Mouse (Mus musculus) spleen, embryonic (tissue): ENCODE measurements at regions not wholly inside any gene's neighbourhood (a gene's known extent, or its start where the extent isn't known, plus 50 kb on each side); places are given as distances from the start of the nearest gene placed in this dataset.

Experiments
- CTCF ChIA-PET: fragments of 350-600 bp; sonication (Branson Sonifier 250); formaldehyde crosslinking; loops from one replicate; lab custom pipeline; 2022; lab: Charles Lee

DNA sequence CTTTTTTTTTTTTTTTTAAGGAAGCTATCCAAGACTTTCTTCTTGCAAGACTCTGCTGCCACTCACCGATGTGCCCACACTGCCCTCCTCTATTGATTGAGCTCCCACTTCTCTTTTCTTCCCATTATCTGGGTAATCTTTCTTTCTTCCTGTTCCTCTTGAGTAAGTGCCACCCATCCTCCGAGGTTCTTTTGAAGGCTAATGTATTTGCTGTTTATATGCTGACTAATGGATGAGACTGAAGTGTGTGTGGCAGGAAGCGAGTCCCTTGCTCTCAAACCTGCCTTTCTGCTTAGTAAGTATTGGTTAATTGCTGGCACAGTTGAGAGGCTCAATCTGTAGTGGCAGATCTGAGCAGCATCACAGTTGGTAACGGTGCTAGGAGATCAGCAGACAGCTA lies 142.1 kb upstream of the Plxnc1 start:
- CTCF ChIA-PET: no interaction called here

DNA sequence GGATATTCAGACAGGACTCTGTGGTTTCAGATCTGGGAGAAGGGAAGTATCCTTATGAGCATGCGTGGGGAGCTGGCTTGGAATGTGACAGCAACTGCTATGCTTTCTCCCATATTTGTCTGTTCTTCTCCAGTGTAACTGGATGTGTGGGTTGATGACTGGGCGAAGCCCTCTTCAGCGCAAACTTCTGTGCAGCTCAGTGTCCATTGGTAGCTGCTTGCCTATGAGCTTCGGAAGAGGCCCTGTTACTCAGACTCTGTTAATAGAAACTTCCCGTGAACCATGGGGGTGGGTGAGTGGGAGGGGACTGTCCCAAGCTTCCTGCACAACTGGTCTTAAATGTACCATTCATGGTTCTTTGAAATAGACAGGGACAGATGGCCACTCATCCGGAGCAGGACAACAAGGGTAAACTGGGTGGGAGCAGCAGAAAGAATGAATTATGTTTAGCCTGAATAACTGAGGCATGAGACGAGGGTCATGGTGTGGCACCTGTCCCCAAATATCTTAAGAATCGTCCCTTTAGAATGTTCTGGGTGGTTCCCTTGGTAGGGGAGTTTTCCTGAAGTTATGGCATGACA lies 141.1 kb upstream of the Plxnc1 start:
- CTCF ChIA-PET: no interaction called here

DNA sequence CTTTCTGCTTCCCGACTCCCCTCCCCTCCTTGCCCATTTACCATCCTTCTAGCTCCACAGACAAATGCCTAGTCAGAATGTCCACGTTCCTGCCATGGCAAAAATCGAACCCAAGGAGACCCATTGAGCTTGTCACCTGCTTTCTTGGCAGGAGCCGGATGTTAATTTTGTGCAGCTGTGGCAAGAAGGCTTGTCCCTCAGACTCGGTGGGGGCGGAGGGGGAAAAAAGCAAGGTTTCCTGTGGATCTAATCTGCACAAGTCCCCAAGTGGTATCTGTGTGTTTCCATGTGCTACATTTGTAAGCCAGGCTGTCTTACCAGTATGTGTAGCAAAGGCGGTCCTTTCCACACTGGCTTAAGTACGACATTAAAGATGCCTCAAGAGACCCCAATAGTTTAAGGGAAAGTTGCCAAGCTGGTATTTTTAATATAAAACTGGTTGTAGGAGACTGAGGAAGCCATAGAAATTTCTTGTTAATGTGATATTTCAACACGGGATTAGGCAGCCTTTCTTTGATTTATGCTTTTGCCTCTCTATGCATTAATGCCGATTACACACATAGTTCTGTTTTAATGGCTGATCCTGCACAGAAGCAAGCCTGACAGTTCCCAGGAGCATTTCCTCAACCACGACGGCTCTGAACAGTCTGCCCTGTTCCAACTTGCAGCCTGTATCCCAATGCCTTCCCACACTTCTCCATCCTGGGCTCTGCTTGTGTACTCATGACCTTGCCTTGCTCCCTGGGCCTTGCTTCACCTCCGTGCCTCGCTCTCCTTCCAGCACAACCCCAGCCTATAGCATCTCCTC lies 138.9 kb upstream of the Plxnc1 start:
- CTCF ChIA-PET: no interaction called here

DNA sequence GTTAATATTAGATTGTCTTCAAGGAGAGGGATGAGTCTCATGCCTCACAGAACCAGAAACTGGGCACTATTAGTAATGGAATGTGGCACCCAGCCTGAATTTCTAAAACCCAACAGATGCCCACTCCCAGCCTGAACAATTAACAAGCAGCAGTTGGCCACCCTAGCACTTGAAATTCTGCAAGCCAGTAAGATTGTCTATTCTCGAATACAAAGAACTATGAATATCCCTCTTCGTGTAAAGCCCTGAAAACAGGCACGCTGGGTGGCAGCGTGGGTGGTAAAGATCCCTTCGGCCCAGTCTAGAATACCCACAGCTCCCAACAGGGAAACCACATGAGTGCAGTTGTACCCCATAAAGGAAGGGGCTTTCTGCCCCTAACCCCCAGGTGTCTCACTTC lies 138.0 kb upstream of the Plxnc1 start:
- CTCF ChIA-PET: no interaction called here

DNA sequence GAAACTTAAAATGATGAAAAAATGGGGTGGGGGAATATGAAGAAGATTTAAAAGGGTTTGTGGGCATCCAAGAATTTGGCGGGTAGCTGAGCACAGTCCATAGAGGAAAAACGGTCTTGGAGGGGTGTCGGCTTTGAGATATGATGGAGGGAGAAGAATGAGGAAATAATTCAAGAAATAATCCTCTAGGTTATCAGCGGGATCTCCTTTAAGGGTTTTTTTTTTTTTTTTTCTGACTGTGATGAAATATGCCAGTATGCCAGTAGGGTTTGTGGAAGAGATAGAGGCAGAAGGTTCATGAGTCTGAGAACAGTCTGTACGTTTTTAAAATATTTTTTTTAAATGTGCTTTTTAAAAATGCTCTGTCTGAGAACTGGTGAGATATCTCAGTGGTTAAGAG lies 135.3 kb upstream of the Plxnc1 start:
- CTCF ChIA-PET: no interaction called here

DNA sequence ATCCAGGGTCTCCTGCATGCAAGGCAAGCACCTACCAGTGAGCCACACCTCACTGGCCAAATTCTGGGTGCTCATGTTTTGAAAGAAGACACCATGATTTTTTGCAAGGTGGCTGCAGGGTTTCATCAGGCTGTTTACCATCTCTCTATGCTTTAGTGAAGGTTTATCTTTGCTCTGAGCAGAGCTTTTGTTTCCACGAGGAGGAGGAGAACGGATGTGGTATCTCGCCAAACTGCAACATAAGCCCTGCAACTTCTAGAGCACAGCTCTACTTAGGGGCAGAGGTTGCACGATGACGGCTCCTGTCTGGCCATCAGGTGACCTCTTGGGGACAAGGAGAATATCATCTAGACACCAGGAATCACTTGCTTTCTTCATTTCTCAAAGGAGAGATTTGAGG lies 131.8 kb upstream of the Plxnc1 start:
- CTCF ChIA-PET: no interaction called here

DNA sequence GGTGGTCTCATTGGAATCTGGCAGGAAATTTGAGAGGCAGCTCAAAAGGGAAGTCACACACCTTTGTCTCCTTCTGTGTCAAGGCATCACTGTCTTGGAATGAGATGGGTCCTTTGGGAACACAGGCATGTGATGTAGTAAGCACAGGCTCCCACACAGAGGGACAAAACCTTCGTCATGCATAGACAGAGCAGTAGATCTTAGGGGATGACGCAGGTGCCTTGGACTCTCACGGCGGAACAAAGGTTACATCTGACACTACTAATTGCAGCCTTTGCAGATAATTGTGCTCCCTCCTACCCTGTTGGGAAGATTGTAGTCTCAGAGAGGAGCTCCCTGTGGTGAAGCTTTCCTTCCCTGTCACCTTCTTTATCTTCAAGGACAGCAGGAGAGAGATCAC lies 131.3 kb upstream of the Plxnc1 start:
- CTCF ChIA-PET: no interaction called here

DNA sequence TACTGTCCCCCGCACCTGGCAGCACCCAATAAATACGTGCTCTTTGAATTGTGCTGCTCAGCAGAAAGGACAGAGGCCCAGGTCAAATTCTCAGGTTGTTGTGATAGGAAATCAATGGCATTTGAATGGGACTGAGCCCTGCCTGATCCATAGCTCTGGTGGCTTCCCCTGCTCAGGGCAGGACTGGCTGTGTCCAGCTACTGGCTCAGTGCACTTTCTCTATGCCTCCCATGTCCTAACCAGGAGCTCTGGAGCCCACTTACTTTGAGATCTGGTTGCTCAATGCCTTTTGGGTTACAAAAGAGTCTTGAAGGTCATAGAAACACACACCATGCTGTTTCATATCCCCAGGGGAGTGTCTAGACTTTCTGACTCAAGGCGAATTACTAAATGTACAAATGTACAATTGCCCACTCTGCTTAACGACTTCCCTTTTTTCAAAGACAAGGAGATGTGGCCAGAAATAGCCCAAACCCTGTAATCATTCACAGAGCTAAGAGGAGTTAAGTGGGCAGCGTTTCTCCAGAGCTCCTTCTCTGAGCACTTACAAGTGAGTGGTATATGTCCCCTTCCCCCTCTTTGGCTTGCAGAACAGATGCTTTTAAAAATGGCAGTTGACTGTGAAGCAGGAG lies 130.4 kb upstream of the Plxnc1 start:
- CTCF ChIA-PET: no interaction called here

DNA sequence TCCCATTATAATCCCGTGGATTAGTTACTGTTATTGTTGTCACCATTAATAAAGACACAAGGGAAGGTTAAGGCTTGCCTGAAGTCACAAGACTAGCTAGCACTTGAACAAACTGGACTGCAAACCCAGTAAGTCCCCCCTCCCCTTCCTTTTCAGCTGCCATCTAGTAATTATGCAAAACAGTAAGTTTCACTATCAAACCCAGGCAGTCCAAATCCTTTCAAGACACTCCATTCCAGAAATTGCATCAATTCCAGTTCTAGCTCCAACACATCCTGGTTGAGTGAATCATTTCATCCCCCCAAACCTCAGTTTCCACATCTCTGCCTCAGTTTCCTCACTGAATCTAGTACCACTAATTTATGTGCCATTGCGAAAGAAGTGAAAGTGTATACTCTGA lies 129.7 kb upstream of the Plxnc1 start:
- CTCF ChIA-PET: no interaction called here

DNA sequence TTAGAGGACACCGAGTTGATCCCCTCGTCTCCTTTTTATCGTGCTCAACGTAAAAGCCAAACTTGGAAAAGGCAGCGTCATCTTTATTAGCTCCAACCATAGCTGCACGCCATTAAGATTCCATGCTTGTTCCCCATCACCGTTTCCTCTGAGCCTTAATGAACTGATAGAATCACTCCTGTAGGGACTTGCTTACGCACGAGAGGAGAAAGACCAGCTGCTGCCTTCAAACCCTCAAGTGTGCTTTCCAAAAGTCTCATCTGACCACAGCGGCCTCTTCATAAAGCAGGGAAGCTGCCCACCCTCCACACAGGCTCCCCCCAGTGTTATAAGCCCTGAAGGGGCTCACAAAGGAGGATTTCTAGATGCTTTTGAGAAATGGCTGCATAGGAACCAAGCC lies 123.3 kb upstream of the Plxnc1 start:
- CTCF ChIA-PET: no interaction called here

DNA sequence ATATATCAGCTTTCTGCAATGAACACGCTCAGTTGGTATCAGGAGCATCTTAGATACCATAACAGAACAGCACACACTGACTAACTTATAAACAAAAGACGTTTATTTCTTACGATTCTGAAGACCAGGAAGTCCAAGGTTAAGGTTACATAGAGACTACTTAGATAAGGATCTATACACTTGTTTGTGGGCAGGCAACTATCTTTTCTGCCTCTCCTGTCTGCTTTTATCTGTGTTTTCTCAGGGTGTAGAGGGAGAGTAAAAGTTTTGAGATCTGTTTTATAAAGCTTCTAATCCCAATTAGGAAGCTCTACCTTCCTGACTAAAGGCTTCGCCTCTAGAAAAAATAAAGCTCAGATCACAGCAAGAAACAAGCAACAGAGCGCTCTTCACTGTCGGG lies 122.1 kb upstream of the Plxnc1 start:
- CTCF ChIA-PET: no interaction called here

DNA sequence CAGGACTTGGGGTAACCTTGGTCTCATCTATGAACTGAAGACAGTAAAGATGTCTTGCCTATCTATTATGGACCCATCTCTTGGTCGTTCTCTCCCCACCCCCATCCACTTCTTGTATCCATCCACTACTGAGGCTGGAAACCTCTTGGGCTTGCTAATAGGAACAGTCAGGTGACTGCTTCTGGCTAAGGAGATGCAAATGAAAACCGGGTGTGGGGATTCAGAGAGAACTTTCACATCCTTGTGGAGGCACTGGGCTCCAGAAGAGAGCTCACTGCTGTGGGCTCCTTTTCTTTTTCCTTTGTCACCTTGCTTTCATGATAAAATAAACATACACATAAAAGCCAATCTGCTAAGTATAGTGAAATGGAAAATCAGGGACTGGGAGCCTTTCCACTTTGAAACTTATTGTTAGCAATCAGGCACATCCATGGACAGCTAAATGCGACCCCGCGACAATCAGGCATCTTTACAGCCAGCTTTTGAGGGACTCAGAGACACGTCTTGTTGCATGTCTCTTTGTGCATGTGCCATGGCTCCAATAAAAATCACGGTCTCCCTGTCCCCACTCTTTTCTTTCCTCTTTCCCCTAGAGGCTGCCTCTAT lies 115.0 kb upstream of the Plxnc1 start:
- CTCF ChIA-PET: no interaction called here

DNA sequence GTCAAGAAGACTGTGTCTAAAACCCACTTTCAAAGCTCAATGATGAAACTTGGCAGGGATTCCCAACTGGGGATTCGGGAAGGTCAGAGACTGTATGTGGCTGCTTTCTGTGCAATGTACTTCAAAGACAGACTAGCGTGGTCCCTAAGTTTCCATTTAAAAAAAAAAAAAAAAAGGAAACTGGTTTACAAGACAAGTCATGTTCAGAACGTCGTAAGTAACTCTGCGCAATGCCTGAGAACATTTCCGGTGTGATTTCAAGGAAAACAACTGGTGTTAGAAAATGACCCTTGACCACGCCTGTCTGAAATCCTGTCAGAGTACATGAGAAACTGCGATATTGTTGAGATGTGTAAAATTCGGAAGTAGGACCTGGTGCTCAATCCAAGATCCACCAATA lies 114.4 kb upstream of the Plxnc1 start:
- CTCF ChIA-PET: no interaction called here

DNA sequence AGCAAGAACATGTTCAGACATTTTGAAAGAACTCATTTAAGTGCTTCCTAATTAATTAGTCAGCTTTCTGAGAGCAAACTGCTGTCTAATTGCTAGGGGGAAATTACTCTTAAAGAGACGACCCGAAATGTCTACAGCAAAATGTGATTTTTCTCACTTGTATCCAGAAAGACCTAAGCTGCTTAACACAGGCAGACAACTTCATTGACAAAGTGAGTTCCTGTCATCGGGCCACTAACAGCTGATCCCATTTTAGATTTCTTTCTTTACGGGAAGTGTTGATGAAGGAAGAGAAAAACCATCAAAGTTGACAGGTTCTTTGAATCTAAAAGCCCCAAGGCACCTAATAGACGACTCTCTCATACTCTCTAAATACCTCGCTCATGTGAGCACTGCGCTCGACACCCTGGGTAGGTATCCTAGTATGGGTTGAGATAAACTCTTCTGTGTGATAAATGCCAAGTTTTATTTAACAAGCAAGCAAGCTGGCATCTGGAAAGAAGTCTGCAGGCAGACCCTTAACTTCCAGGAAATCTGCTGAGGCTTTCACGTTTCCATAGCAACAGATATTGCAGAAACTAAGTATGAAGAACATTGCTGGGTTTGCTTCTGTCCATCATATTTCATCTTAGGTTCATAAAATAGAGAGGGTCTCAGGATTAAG lies 112.5 kb upstream of the Plxnc1 start:
- CTCF ChIA-PET: no interaction called here

DNA sequence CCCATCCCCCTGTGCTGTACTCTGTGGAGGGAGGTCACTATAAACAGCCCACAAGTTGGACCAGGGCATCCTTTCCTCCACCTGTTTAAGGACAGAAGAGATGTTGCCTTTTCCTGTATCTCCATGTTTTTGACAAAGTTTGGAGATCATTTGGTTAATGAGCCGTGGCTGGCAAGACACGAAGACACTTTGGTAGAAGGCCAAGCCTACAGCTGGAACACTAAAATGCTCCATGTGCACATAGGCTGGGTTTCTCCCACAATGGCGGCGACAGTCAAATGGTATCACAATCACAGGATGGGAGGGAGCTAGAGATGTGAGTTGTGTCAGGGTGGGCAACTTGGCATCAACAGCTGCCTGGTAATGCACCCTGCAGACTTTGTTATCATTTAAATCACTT lies 111.9 kb upstream of the Plxnc1 start:
- CTCF ChIA-PET: no interaction called here

DNA sequence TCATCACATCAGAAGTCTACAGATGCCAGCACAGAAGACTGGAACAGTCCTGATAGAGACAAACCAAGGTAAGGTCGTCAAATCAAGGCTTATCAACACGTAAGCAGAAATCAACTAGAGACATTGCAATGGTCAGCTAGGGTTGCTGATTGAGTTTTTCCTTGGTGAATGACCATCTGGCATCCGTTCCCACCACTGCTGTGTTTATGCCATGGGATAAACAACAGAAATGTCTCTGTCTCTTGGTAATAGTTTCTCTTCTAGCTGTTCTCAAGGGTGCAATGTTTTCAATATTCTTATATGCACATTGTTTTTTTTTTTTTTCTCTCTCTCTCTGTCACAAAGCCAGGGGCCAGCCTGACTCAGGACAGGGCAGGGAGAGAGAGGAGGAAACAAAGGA lies 110.2 kb upstream of the Plxnc1 start:
- CTCF ChIA-PET: no interaction called here

DNA sequence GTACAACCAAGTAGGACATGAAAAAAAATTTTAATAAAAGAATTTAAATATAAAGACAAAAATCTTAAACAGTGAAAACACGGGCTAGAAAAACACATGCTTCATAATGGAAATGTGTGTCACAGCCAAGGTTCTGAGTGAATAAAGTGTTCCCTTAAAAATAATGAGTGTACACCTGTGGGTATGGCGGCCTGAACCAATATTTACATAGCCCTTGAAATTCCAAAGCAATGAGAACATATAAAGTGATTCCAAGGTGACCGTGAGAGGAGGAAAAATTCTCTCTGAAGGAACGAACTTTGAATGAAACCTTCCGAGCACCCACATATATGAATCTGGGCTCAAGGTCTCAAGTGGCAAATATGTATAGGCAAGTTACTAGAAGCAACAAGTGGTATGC lies 104.2 kb upstream of the Plxnc1 start:
- CTCF ChIA-PET: no interaction called here

DNA sequence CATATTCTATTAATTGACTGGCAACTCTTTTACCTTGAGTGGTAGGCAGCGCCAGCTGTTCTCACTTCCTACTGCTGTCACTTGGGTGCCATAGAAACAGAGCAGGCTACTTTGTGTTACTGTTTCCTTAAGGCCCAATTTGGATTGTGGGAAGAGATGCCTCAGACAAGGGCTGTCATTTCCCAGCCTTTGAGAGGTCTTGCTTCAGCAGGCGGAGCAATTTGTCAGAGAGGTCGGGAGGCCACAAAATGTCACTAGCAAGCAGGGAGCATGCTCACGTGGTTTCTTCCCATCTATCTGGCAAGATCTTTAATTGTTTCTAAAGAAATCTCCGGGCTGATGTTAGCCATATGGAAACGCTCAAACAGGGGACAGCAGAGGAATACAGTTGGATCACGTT lies 99.3 kb upstream of the Plxnc1 start:
- CTCF ChIA-PET: no interaction called here

DNA sequence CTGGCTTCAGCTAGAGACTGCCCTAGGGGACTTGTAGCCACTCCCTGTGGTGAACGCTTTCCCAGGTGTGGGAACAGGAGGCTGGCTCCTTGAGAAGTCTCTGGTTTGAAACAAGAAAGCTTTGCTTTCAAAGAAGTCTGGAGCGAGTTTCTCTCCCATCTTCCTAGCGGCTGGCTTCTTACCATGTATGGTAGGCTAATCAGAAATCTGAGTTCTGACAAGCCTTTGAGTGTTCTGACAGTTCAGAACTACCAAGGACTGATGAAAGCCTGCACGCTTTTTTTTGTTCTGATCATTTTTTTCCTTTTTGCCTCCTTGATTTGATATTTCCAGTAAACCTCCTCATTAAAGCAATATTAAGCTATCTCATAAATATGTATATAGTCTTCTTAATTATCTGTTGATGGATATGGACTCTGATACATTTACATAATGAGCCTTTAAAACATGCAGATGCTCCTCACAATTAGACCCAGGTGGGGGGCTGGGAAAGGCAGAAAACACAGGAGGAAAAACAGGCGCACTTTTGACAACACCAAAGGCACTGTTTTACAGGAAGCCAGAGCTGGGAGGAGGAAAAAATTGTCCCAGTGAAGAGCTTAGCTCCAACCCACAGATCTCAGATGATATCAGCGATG lies 95.7 kb upstream of the Plxnc1 start:
- CTCF ChIA-PET: no interaction called here

DNA sequence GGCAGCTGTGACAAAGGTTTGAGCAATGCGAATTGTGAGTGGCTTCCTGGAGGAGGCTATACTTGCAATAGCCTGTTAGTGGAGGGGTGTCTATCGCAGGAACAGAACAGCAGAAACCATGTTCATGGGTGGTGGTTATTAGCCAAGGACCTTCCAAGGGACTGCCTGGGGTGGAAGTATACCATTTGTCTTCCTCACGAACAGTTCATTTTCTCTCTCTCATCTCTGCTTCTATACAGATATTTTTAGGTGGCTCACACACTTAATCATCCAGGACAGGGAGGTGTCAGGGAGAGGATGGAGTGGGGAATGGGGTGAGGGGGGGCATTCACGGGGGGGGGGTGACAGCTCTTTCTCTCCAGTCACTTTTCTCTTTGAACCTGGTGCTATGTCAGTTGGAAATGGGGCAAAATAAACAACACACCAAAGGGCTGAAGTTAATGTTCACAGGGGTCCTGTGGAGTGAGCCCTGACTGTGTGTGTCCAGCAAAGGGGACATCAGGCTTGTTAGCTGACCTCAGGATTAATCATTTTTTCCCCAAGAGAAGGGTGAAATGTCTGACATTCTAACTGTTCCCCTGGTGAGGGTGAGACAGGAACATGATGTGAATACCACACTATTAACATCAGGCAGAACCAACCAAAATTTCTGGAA lies 91.5 kb upstream of the Plxnc1 start:
- CTCF ChIA-PET: interaction anchor here (0.7 kb wide), 1 partner anchor 22 kb away, joined by 3 read pairs; no protein-coding TSS in a partner anchor

DNA sequence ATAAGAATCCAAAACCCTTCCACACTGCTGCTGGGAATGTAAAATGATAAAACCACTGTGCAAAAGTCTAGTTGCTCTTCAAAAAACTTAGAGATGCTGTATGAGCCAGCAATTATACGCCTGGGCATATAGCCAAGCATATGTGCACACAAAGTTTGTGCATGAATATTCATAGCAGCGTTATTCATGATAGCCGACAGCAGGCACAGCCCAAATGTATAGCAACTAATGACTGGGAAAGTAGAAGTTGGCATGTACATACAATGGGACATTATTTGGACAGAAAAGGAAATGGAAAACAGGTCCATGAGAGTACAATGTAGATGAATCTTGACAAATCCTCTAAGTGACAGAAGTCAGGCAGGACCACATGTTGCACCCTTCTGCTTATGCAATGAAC lies 90.7 kb upstream of the Plxnc1 start:
- CTCF ChIA-PET: no interaction called here
